Mouse (Mus musculus): ENCODE data around the gene Foxc2. TPM values are rescaled to one million over a fixed set of nuclear protein-coding genes. Genes with fewer than 3 reads are reported as not detected.

Foxc2 gene
- polyA plus RNA-seq, 1 experiment from 2014 or later, result 7.0 TPM

DNA sequence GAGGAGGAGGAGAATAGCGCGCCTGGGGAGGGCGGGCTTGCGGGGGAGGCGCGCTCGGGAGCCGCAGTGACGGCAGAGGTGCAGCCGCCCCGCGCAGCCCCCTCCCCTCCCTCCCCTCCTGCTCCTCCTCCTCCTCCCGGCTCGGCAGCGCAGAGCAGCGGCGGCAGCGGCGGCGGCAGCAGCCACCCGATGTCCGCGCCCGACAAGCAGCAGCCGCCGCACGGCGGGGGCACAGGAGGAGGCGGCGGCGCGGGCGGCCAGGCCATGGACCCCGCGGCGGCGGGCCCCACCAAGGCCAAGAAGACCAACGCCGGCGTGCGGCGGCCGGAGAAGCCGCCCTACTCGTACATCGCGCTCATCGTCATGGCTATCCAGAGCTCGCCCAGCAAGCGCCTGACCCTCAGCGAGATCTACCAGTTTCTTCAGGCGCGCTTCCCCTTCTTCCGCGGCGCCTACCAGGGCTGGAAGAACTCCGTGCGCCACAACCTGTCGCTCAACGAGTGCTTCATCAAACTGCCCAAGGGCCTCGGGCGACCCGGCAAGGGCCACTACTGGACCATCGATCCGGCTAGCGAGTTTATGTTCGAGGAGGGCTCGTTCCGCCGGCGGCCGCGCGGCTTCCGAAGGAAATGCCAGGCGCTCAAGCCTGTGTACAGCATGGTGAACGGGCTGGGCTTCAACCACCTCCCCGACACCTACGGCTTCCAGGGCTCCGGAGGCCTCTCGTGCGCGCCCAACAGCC lies 31.6 kb upstream of the Foxc2 start, which contains the start of gene Foxf1:
Gene Foxf1 (plus strand): TSS at position 177 of the 742 bp plus-strand sequence.
- WGBS, result under 1% methylated on average over 40 of the region's 83 CpGs
- Histone ChIP-seq H3K36me3 (ENCODE audit: control insufficient read depth, insufficient read depth, low read length) (no peaks in the 10 kb centered on the region), H3K4me1 (ENCODE audit: control insufficient read depth, insufficient read depth, low read length) (peaks cover 23% of the 10 kb centered on the region), H3K27me3 (ENCODE audit: control insufficient read depth, insufficient read depth, low read length) (peaks cover 99% of the 10 kb centered on the region), H3K4me3 (ENCODE audit: low read depth, low read length) (peak within 1 kb of the TSS; percentile 38), H3K9me3 (ENCODE audit: control insufficient read depth, low read length) (no peaks in the 10 kb centered on the region), H3K4me2 (peak within 1 kb of the TSS; percentile 74), H3K27ac (ENCODE audit: low read depth, low read length) (no peak within 1 kb of the TSS), H3K9ac (ENCODE audit: low read length) (peak within 1 kb of the TSS; percentile 24)
- ATAC-seq (ENCODE audit: low FRiP score) (peak; percentile 54; the same call in 1 of the 2 replicates), DNase-seq (ENCODE audit: low spot score, missing footprints) (peak; percentile 96)

DNA sequence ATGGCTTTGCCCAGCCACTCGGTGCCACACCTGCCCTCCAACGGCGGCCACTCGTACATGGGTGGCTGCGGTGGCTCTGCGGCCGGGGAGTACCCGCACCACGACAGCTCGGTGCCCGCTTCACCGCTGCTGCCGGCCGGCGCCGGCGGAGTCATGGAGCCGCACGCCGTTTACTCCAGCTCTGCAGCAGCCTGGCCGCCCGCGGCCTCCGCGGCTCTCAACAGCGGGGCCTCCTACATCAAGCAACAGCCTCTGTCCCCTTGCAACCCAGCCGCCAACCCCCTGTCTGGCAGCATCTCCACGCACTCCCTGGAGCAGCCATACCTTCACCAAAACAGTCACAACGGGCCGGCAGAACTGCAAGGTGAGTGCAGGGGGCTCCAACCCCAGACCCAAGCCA lies 31.0 kb upstream of the Foxc2 start:
- under 1% methylated on average over 30 of the region's 30 CpGs for WGBS
- DNase-seq (ENCODE audit: low spot score, missing footprints), result peak; percentile 93
- H3K9ac ChIP-seq (ENCODE audit: low read length), result no peak overlapping the region

DNA sequence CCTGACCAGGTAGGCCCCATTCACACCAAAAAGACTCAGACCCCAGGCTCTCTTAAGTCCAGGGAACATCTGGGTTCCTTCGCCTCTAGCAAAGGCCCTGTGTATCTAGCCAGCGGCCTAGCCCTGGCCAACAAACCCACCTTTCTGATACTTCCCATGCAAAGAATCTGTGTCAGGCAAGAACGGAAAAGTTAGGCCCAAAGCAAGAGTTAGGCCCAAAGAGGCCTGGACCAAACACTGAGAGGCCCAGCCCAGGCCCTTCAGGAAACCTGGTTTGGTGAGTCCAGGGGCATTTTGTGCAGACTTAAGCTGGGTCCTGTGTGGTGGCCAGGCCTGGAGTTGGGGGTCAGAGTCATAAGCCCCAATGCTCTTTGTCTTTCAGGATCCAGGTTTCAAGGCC lies 30.4 kb upstream of the Foxc2 start:
- 16% methylated on average over 3 of the region's 3 CpGs for WGBS
- no peak overlapping the region for H3K27ac ChIP-seq (ENCODE audit: low read depth, low read length)
- H3K9me3 ChIP-seq (ENCODE audit: control insufficient read depth, low read length), result no peaks in the 10 kb centered on the region
- DNase-seq (ENCODE audit: low spot score, missing footprints) (peak; percentile 94), ATAC-seq (ENCODE audit: low FRiP score) (no peak)
- H3K9ac ChIP-seq (ENCODE audit: low read length), result no peak overlapping the region
- no peak overlapping the region for H3K4me3 ChIP-seq (ENCODE audit: low read depth, low read length)
- H3K4me1 ChIP-seq (ENCODE audit: control insufficient read depth, insufficient read depth, low read length), result peaks cover 23% of the 10 kb centered on the region
- peaks cover 99% of the 10 kb centered on the region for H3K27me3 ChIP-seq (ENCODE audit: control insufficient read depth, insufficient read depth, low read length)
- H3K4me2 ChIP-seq, result no peak overlapping the region
- H3K36me3 ChIP-seq (ENCODE audit: control insufficient read depth, insufficient read depth, low read length), result no peaks in the 10 kb centered on the region

More for the DNA sequence above, 31.0 kb upstream of the Foxc2 start:
- peak overlapping the region; percentile 74; the same call in 1 of the 2 replicates for H3K4me2 ChIP-seq
- ATAC-seq (ENCODE audit: low FRiP score), result no peak
- H3K36me3 ChIP-seq (ENCODE audit: control insufficient read depth, insufficient read depth, low read length), result no peaks in the 10 kb centered on the region
- peak overlapping the region; percentile 38; the same call in 1 of the 2 replicates for H3K4me3 ChIP-seq (ENCODE audit: low read depth, low read length)
- H3K9me3 ChIP-seq (ENCODE audit: control insufficient read depth, low read length), result no peaks in the 10 kb centered on the region
- H3K4me1 ChIP-seq (ENCODE audit: control insufficient read depth, insufficient read depth, low read length), result peaks cover 23% of the 10 kb centered on the region
- H3K27me3 ChIP-seq (ENCODE audit: control insufficient read depth, insufficient read depth, low read length), result peaks cover 99% of the 10 kb centered on the region
- H3K27ac ChIP-seq (ENCODE audit: low read depth, low read length), result no peak overlapping the region

DNA sequence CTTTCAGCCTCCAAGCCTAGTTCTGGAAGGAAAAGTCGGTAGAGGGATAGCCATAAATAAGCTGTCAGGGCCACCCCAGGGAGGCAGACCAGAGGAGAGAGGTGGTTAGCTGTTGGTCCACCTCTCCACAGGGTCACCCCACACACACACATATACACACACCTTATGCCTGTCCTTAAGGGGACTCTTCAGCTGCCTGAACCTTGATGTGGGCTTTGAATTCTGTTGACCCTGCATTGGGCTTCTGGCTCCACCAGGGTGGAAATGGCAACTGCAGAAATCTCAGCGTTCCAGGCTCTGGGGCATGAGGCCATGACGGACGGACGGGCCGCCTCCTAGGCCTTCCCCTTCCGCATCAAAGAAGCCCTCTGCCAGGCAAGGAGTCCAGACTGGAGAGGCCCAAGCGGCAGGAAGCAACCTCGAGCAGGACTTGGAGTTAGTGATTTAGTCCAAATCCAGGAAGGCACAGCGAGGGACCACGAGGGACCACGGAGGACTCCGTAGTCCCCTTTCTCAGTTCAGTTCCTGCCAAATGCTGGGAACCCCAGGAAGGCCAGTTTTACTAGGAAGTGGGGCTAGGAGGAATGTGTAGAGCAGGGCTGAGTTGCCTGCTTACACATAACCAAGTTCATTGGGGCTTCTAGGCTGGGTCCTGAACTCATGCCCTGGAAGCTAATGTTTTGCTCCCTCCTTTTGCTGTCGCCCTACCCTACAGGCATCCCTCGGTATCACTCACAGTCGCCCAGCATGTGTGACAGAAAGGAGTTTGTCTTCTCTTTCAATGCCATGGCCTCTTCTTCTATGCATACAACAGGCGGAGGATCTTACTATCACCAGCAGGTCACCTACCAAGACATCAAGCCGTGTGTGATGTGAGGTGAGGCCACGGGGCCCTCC lies 29.7 kb upstream of the Foxc2 start:
- Histone ChIP-seq H3K27me3 (ENCODE audit: control insufficient read depth, insufficient read depth, low read length) (peaks cover 99% of the 10 kb centered on the region), H3K27ac (ENCODE audit: low read depth, low read length) (no peak overlapping the region), H3K9me3 (ENCODE audit: control insufficient read depth, low read length) (no peaks in the 10 kb centered on the region), H3K36me3 (ENCODE audit: control insufficient read depth, insufficient read depth, low read length) (no peaks in the 10 kb centered on the region), H3K4me2 (no peak overlapping the region), H3K9ac (ENCODE audit: low read length) (no peak overlapping the region), H3K4me1 (ENCODE audit: control insufficient read depth, insufficient read depth, low read length) (peaks cover 23% of the 10 kb centered on the region), H3K4me3 (ENCODE audit: low read depth, low read length) (no peak overlapping the region)
- no peak for ATAC-seq (ENCODE audit: low FRiP score)
- DNase-seq (ENCODE audit: low spot score, missing footprints), result peak; percentile 93
- 4% methylated on average over 19 of the region's 19 CpGs for WGBS

DNA sequence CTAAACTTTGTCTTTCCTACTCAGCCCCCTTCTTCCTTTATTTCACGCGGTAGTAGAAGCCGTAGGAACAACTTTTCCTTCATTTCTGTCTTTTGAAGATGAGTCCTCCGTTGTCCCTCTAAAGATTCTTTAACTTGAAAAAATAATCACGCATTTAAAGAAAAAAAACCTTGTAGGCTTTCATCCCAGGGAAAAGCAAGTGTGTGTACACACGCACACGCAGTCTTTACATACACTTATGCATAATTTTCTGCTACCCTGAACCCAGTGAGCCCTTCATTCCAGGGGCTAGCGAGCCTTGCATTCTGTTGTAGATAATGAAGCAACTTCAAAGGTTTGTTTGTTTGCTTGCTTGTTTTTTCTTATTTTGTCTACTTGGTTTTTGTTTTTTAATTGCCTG lies 27.7 kb upstream of the Foxc2 start:
- peaks cover 17% of the 10 kb centered on the region for H3K4me1 ChIP-seq (ENCODE audit: control insufficient read depth, insufficient read depth, low read length)
- peak; percentile 91 for DNase-seq (ENCODE audit: low spot score, missing footprints)

DNA sequence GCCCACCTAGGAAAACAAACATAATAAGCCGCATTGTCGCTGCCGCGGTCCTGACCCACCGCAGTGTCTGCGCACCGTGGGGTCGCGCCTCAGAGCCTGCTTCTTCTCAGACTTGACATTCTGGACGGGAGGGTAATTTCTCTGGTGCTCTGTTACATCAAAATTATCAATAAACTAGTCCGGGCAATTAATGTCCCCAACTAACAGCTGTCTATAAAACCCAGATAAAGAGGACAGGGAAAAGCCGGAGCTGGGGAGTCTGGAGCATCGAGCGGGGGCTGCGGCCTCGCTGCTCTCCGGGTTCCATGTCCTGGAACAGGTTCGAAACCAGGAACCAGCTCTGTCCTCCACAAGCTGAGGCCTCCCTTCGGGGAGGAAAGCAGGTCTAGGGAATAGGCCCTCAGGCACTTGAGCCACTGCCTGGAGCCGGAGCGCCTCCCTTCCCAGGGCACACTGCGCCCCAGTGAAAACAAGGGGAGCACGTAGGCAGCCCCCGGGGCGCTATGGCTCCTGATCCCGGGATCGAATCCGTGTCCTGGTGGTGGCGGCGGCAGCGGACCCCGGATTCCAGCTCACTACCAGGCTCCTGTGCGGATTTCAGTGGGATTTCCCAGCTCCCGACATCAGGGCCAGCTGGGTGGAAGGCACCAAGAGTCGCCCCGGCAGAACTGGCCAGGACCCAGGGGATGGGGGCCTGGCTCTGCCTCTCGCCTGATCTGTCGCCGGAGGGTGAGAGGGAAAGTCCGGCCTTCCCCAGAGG lies 26.9 kb upstream of the Foxc2 start:
- Histone ChIP-seq H3K9me3 (ENCODE audit: control insufficient read depth, low read length) (no peaks in the 10 kb centered on the region), H3K4me2 (no peak overlapping the region), H3K4me1 (ENCODE audit: control insufficient read depth, insufficient read depth, low read length) (peaks cover 9% of the 10 kb centered on the region), H3K9ac (ENCODE audit: low read length) (no peak overlapping the region), H3K36me3 (ENCODE audit: control insufficient read depth, insufficient read depth, low read length) (no peaks in the 10 kb centered on the region), H3K27ac (ENCODE audit: low read depth, low read length) (no peak overlapping the region), H3K27me3 (ENCODE audit: control insufficient read depth, insufficient read depth, low read length) (peaks cover 89% of the 10 kb centered on the region), H3K4me3 (ENCODE audit: low read depth, low read length) (no peak overlapping the region)
- WGBS, result 1% methylated on average over 40 of the region's 40 CpGs
- ATAC-seq (ENCODE audit: low FRiP score) (no peak), DNase-seq (ENCODE audit: low spot score, missing footprints) (peak; percentile 95)

More for the DNA sequence above, 27.7 kb upstream of the Foxc2 start:
- H3K27me3 ChIP-seq (ENCODE audit: control insufficient read depth, insufficient read depth, low read length), result peaks cover 95% of the 10 kb centered on the region
- 2% methylated on average over 8 of the region's 8 CpGs for WGBS
- no peak overlapping the region for H3K4me3 ChIP-seq (ENCODE audit: low read depth, low read length)
- H3K9me3 ChIP-seq (ENCODE audit: control insufficient read depth, low read length), result no peaks in the 10 kb centered on the region
- no peak overlapping the region for H3K27ac ChIP-seq (ENCODE audit: low read depth, low read length)
- H3K4me2 ChIP-seq, result no peak overlapping the region
- no peak for ATAC-seq (ENCODE audit: low FRiP score)
- H3K36me3 ChIP-seq (ENCODE audit: control insufficient read depth, insufficient read depth, low read length), result no peaks in the 10 kb centered on the region
- no peak overlapping the region for H3K9ac ChIP-seq (ENCODE audit: low read length)

DNA sequence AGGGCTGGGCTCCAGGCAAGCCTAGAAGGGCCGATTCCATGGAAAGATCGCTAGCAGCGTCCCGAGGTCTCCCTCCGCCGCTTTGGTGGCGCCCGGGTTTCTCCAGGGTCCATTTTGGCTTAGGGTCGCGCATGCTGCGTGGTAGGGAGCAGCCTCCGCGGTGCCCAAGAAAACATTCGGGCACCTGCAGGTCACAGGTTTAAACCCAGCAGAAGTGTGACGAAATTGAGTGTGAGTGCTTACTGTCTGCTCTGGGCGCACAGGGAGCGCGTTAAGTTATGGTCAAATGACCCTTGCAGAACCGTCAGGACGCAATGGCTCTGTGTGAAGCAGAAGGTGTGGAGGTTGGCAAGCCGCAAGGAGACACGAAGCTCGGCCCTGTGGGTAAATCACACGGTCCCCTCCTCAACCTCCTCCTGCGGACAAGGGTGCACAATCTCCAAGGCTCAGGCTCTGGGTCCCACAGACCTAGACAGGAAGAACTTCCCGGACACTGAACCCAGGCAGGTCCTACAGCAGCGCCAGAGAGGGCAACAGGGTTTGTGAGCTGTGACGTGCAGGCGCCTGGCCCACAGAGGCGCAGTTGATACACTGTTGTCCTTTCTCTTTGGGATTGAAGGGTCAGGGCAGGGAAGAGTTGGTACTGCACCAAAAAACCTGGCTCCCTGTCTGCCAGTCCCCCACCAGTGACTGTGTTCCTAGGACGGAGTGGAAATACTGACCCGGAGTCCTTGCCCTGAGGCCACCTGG lies 26.2 kb upstream of the Foxc2 start:
- no peak overlapping the region for H3K4me2 ChIP-seq
- ATAC-seq (ENCODE audit: low FRiP score) (no peak), DNase-seq (ENCODE audit: low spot score, missing footprints) (peak; percentile 92)
- H3K27me3 ChIP-seq (ENCODE audit: control insufficient read depth, insufficient read depth, low read length), result peaks cover 82% of the 10 kb centered on the region
- no peaks in the 10 kb centered on the region for H3K9me3 ChIP-seq (ENCODE audit: control insufficient read depth, low read length)
- H3K4me1 ChIP-seq (ENCODE audit: control insufficient read depth, insufficient read depth, low read length), result peaks cover 1% of the 10 kb centered on the region; the same call in 1 of the 2 replicates
- H3K27ac ChIP-seq (ENCODE audit: low read depth, low read length), result no peak overlapping the region
- H3K9ac ChIP-seq (ENCODE audit: low read length), result no peak overlapping the region
- WGBS, result 3% methylated on average over 32 of the region's 32 CpGs
- H3K36me3 ChIP-seq (ENCODE audit: control insufficient read depth, insufficient read depth, low read length), result no peaks in the 10 kb centered on the region
- H3K4me3 ChIP-seq (ENCODE audit: low read depth, low read length), result no peak overlapping the region

DNA sequence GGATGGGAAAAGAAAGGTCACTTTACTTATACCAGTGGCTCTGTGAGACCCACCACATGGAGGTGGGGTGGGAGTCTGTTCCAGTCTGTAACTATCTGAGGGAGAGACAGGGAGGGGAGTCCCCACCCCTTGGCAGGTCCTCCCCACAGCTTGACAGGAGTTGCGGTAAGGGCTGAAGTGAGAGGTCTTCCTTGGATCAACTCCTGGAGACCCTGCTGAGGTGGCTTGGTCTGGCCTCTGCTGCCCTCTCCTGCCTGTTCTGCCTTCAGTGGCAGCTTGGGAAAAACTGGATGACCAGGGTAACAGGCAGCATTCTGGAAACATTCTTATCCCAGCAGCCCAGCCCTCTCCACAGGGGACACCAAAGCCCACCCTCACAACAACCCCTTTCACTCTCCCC lies 25.3 kb upstream of the Foxc2 start:
- Histone ChIP-seq H3K4me3 (ENCODE audit: low read depth, low read length) (no peak overlapping the region), H3K9me3 (ENCODE audit: control insufficient read depth, low read length) (no peaks in the 10 kb centered on the region), H3K4me1 (ENCODE audit: control insufficient read depth, insufficient read depth, low read length) (no peaks in the 10 kb centered on the region), H3K9ac (ENCODE audit: low read length) (no peak overlapping the region), H3K4me2 (no peak overlapping the region), H3K27me3 (ENCODE audit: control insufficient read depth, insufficient read depth, low read length) (peaks cover 73% of the 10 kb centered on the region), H3K27ac (ENCODE audit: low read depth, low read length) (no peak overlapping the region), H3K36me3 (ENCODE audit: control insufficient read depth, insufficient read depth, low read length) (no peaks in the 10 kb centered on the region)
- DNase-seq (ENCODE audit: low spot score, missing footprints), result peak; percentile 89
- ATAC-seq (ENCODE audit: low FRiP score), result no peak
- WGBS, result 0% methylated on average over 1 of the region's 1 CpGs

Data from midbrain, embryonic 11.5 days (tissue).